9 mouse cellular contexts compared by ENCODE assay signal in the genomic region with DNA sequence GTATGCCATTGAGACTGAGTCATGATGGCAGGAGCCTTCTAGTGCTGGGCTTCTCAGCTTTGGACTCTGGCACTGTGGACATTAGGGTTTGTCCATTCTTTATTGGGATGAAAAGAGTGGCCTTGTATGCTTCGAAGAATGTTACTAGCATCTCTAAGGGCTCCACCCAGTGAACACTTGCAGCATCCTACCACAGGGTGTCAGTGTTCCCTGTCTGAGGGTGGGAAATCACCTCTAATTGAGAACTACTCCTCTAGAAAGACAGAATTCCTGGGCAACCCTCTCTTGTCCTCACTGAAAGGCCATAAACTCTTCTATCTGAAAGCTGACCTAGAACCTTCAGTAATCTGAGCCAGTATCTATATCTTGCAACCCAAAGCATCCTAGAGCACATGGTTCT. TPM values are rescaled to one million over a fixed set of nuclear protein-coding genes. Genes with fewer than 3 reads are reported as not detected.
DNase-seq lines count a peak whose midpoint lies in the region; ATAC-seq and TF ChIP-seq lines count a peak whose summit lies in the region.
"Had no signal": no experiment of that assay in that cellular context is flagged by ENCODE, and none has a peak within 500 bp of the region (broad histone marks: within the 10 kb centered on the region; RNA-seq: fewer than 3 reads in every experiment).

No protein-coding gene starts in this region.

- H3K4me3 ChIP-seq in hindbrain, embryonic 11.5 days (ENCODE audit: low read depth, low read length) = no peak overlapping the region
- no peak overlapping the region for H3K4me3 ChIP-seq in hindbrain, embryonic 12.5 days
- H3K4me3 ChIP-seq in stomach, postnatal 0 days (ENCODE audit: low read depth, low read length) = no peak overlapping the region
- H3K4me3 ChIP-seq: liver, embryonic 15.5 days had no signal

- ATAC-seq in hindbrain, embryonic 11.5 days (ENCODE audit: low FRiP score) = no peak
- no peak for ATAC-seq in hindbrain, embryonic 12.5 days (ENCODE audit: low FRiP score)
- no peak for ATAC-seq in stomach, postnatal 0 days (ENCODE audit: low FRiP score, low TSS enrichment)

- H3K4me2 ChIP-seq in hindbrain, embryonic 11.5 days (replicated peaks; ENCODE audit: low read depth, low read length) = no peak overlapping the region
- no peak overlapping the region for H3K4me2 ChIP-seq in hindbrain, embryonic 12.5 days (replicated peaks)
- H3K4me2 ChIP-seq in stomach, postnatal 0 days (replicated peaks; ENCODE audit: low read depth) = no peak overlapping the region
- H3K4me2 ChIP-seq: liver, embryonic 15.5 days had no signal

- TF ChIP-seq EP300 in stomach, postnatal 0 days (optimal IDR thresholded peaks at IDR 0.05) = no peak

- H3K27me3 ChIP-seq in hindbrain, embryonic 11.5 days (ENCODE audit: control insufficient read depth, insufficient read depth, low read length) = peaks cover 3% of the 10 kb centered on the region; the same call in 1 of the 2 replicates
- H3K27me3 ChIP-seq in hindbrain, embryonic 12.5 days = peaks cover 4% of the 10 kb centered on the region
- no peaks in the 10 kb centered on the region for H3K27me3 ChIP-seq in stomach, postnatal 0 days (ENCODE audit: control insufficient read depth, insufficient read depth, low read length)

- no peaks in the 10 kb centered on the region for H3K4me1 ChIP-seq in hindbrain, embryonic 11.5 days (replicated peaks; ENCODE audit: control insufficient read depth, insufficient read depth, low read length)
- peaks cover 11% of the 10 kb centered on the region for H3K4me1 ChIP-seq in hindbrain, embryonic 12.5 days
- H3K4me1 ChIP-seq in stomach, postnatal 0 days (replicated peaks; ENCODE audit: control insufficient read depth, insufficient read depth) = no peaks in the 10 kb centered on the region

- intact Hi-C loops in left cerebral cortex, postnatal 36 days (cut with DNase I) = no loop called here

- no peak overlapping the region for H3K9ac ChIP-seq in hindbrain, embryonic 11.5 days (ENCODE audit: low read depth, low read length)
- no peak overlapping the region for H3K9ac ChIP-seq in hindbrain, embryonic 12.5 days
- no peak overlapping the region for H3K9ac ChIP-seq in stomach, postnatal 0 days (ENCODE audit: low read length)
- H3K9ac ChIP-seq: liver, embryonic 15.5 days had no signal

- peak; percentile 55 for DNase-seq in hindbrain, embryonic 11.5 days (ENCODE audit: low spot score)
- DNase-seq in 3T3-L1 (ENCODE audit: low read depth, low spot score) = peak; percentile 69
- DNase-seq in CD4-positive helper T cell, adult 2 months (ENCODE audit: low read depth, low spot score) = peak; percentile 42
- peak; percentile 71 for DNase-seq in embryo, embryonic 10.5 days (ENCODE audit: low spot score)
- peak; percentile 10 to 32 for DNase-seq in left cerebral cortex, postnatal 36 days (ENCODE audit: low spot score in 2 of 2)
- no peak for DNase-seq in stomach, postnatal 0 days (ENCODE audit: low spot score)
- DNase-seq in urinary bladder, adult 18-20 months (ENCODE audit: low spot score in 2 of 2) = no peak

- no peaks in the 10 kb centered on the region for H3K9me3 ChIP-seq in hindbrain, embryonic 11.5 days (ENCODE audit: control insufficient read depth, low read length)
- no peaks in the 10 kb centered on the region for H3K9me3 ChIP-seq in hindbrain, embryonic 12.5 days (replicated peaks)
- H3K9me3 ChIP-seq in stomach, postnatal 0 days (ENCODE audit: control insufficient read depth, low read length) = no peaks in the 10 kb centered on the region
- H3K9me3 ChIP-seq: liver, embryonic 15.5 days had no signal

- TF ChIP-seq CTCF in stomach, postnatal 0 days (IDR thresholded peaks at IDR 0.05; ENCODE audit: low read depth) = peak; percentile 77

- no peaks in the 10 kb centered on the region for H3K36me3 ChIP-seq in hindbrain, embryonic 11.5 days (ENCODE audit: control insufficient read depth, insufficient read depth, low read length)
- no peaks in the 10 kb centered on the region for H3K36me3 ChIP-seq in hindbrain, embryonic 12.5 days
- H3K36me3 ChIP-seq in stomach, postnatal 0 days (ENCODE audit: control insufficient read depth, insufficient read depth, low read length) = no peaks in the 10 kb centered on the region
- H3K36me3 ChIP-seq: liver, embryonic 15.5 days had no signal

- WGBS in hindbrain, embryonic 11.5 days = 61% methylated on average over 1 of the region's 1 CpGs
- WGBS in hindbrain, embryonic 12.5 days = 44% methylated on average over 1 of the region's 1 CpGs
- WGBS in stomach, postnatal 0 days = 47% methylated on average over 1 of the region's 1 CpGs

- H3K27ac ChIP-seq in hindbrain, embryonic 11.5 days (ENCODE audit: low read depth, low read length) = no peak overlapping the region
- no peak overlapping the region for H3K27ac ChIP-seq in hindbrain, embryonic 12.5 days
- no peak overlapping the region for H3K27ac ChIP-seq in stomach, postnatal 0 days (replicated peaks)
- H3K27ac ChIP-seq: liver, embryonic 15.5 days had no signal

RNA-seq across cellular contexts. Expression of a gene that starts 41.6 kb away (rescaled TPM):
- polyA plus RNA-seq in hindbrain, embryonic 11.5 days (2014; fragmentation: Nextera tagmentation; extraction: Ambion mirVana) = 14.1 and 18.2 TPM in 2 replicates
- 16.7 and 18.9 TPM in 2 replicates for polyA plus RNA-seq in hindbrain, embryonic 12.5 days (2016; fragmentation: Nextera tagmentation; extraction: Ambion mirVana)
- 10 to 100 TPM; 56.4 to 60.2 TPM for total RNA-seq in left cerebral cortex, postnatal 36 days (2021)
- polyA plus RNA-seq in stomach, postnatal 0 days (2015; fragmentation: Nextera tagmentation; extraction: Ambion mirVana) = 4.4 and 4.8 TPM in 2 replicates

Comparison
In these comparisons a context has a peak if more than half of its experiments do, and no peak if none do; other contexts are left out.
1. DNase-seq: peak in hindbrain, embryonic 11.5 days (single experiment), 3T3-L1 (single experiment), CD4-positive helper T cell, adult 2 months (single experiment), embryo, embryonic 10.5 days (single experiment) and left cerebral cortex, postnatal 36 days (2 of 2); none in stomach, postnatal 0 days (single experiment) and urinary bladder, adult 18-20 months (0 of 2).